Mouse (Mus musculus) CH12.LX (cell line): ENCODE data around the gene Gapt. TPM values are rescaled to one million over a fixed set of nuclear protein-coding genes. Genes with fewer than 3 reads are reported as not detected.

Experiments used
- DNase-seq: peaks from one replicate; pipeline ENCODE4 v3.0.0-alpha.2; 2013; ENCODE audit errors: extremely low read depth
- H3K27ac ChIP-seq: 2 replicates; pipeline ENCODE4 v1.5.1; 2012; ENCODE audit warnings: low read depth, mild to moderate bottlenecking, control low read depth, moderate library complexity; ENCODE audit not compliant: insufficient read depth
- H3K27me3 ChIP-seq: replicated peaks from 2 replicates; pipeline ENCODE3; 2012; ENCODE audit warnings: inconsistent platforms
- H3K36me3 ChIP-seq, 2 experiments: replicated peaks in 1 of 2; 2 replicates each; pipeline versions ENCODE3 to v1.6.1; 2012; ENCODE audit warnings: inconsistent platforms in 1 of 2, low read length in 1 of 2, mild to moderate bottlenecking in 1 of 2, mixed read lengths in 1 of 2, moderate library complexity in 1 of 2; ENCODE audit not compliant: control insufficient read depth in 1 of 2, insufficient read depth in 1 of 2
- H3K4me1 ChIP-seq, 2 experiments: 2 replicates each; pipeline ENCODE4 v1.6.1; 2012; ENCODE audit warnings: inconsistent platforms in 1 of 2, moderate library complexity in 1 of 2; ENCODE audit not compliant: insufficient read depth in 2 of 2, control insufficient read depth in 1 of 2
- H3K4me2 ChIP-seq: 2 replicates; pipeline ENCODE4 v1.6.1; 2012; ENCODE audit warnings: low read depth, mild to moderate bottlenecking, control low read depth; ENCODE audit not compliant: poor library complexity, insufficient read depth, severe bottlenecking
- H3K4me3 ChIP-seq, 3 experiments: fragments of 150-350 bp in 1 of 3; sonication (generic) in 1 of 3; replicated peaks in 1 of 3; 2 replicates each; pipeline versions ENCODE3 to v1.5.1; 2011 to 2012; ENCODE audit warnings: low read depth in 2 of 3, low read length in 2 of 3, mild to moderate bottlenecking in 2 of 3, moderate library complexity in 2 of 3, control low read depth in 1 of 3, improper control_type of control experiment in 1 of 3, inconsistent platforms in 1 of 3, mixed read lengths in 1 of 3; ENCODE audit not compliant: poor library complexity in 1 of 3
- H3K79me2 ChIP-seq: replicated peaks from 2 replicates; pipeline ENCODE4 v1.6.1; 2012; ENCODE audit warnings: mild to moderate bottlenecking, moderate library complexity; ENCODE audit not compliant: control insufficient read depth, poor library complexity, insufficient read depth, severe bottlenecking; ENCODE audit errors: extremely low read depth
- H3K9ac ChIP-seq: 2 replicates; pipeline ENCODE4 v1.6.1; 2012; ENCODE audit warnings: low read depth, mild to moderate bottlenecking, control low read depth, moderate library complexity; ENCODE audit not compliant: insufficient read depth
- H3K9me3 ChIP-seq: replicated peaks from 2 replicates; pipeline ENCODE3; 2012; ENCODE audit warnings: low read length, inconsistent platforms, mixed read lengths
- BHLHE40 ChIP-seq: IDR thresholded peaks from 2 replicates; pipeline ENCODE4 v1.6.1; 2011; ENCODE audit warnings: mild to moderate bottlenecking, low read depth, low read length, improper control_type of control experiment
- CHD2 ChIP-seq: IDR thresholded peaks from 2 replicates; pipeline ENCODE4 v1.6.1; 2011; ENCODE audit warnings: low read length, improper control_type of control experiment
- CTCF ChIP-seq, 2 experiments: IDR thresholded peaks in 1 of 2; conservative IDR thresholded peaks in 1 of 2; 2 replicates each; pipeline ENCODE4 v1.5.1; 2011 to 2012; ENCODE audit warnings: low read depth in 2 of 2, low read length in 2 of 2, improper control_type of control experiment in 1 of 2, inconsistent platforms in 1 of 2, mild to moderate bottlenecking in 1 of 2, moderate library complexity in 1 of 2
- E2F4 ChIP-seq: IDR thresholded peaks from 2 replicates; pipeline ENCODE4 v1.6.1; 2011; ENCODE audit warnings: low read depth, low read length, improper control_type of control experiment; ENCODE audit not compliant: insufficient replicate concordance
- ELF1 ChIP-seq: IDR thresholded peaks from 2 replicates; pipeline ENCODE4 v1.6.1; 2014; ENCODE audit warnings: low read depth, mild to moderate bottlenecking, inconsistent platforms, low read length, improper control_type of control experiment
- EP300 ChIP-seq: IDR thresholded peaks from 2 replicates; pipeline ENCODE4 v1.6.1; 2011; ENCODE audit warnings: low read length, improper control_type of control experiment
- MAFK ChIP-seq: IDR thresholded peaks from 2 replicates; pipeline ENCODE4 v1.6.1; 2011; ENCODE audit warnings: low read length, improper control_type of control experiment; ENCODE audit not compliant: insufficient replicate concordance
- MXI1 ChIP-seq: IDR thresholded peaks from 2 replicates; pipeline ENCODE4 v1.6.1; 2011; ENCODE audit warnings: mild to moderate bottlenecking, low read depth, low read length, improper control_type of control experiment
- NELFE ChIP-seq: IDR thresholded peaks from 2 replicates; pipeline ENCODE4 v1.6.1; 2011; ENCODE audit warnings: low read depth, low read length, improper control_type of control experiment
- POLR2AphosphoS2 ChIP-seq: IDR thresholded peaks from 2 replicates; pipeline ENCODE4 v1.6.1; 2011; ENCODE audit warnings: low read depth, low read length, improper control_type of control experiment
- RAD21 ChIP-seq: IDR thresholded peaks from 2 replicates; pipeline ENCODE4 v1.6.1; 2011; ENCODE audit warnings: low read depth, mild to moderate bottlenecking, low read length, improper control_type of control experiment, moderate library complexity
- RCOR1 ChIP-seq: conservative IDR thresholded peaks from 2 replicates; pipeline ENCODE4 v1.6.1; 2012; ENCODE audit warnings: low read depth, mild to moderate bottlenecking, inconsistent platforms, low read length, improper control_type of control experiment
- SIN3A ChIP-seq: IDR thresholded peaks from 2 replicates; pipeline ENCODE4 v1.6.1; 2012; ENCODE audit warnings: low read length, improper control_type of control experiment, inconsistent platforms
- SMC3 ChIP-seq: IDR thresholded peaks from 2 replicates; pipeline ENCODE4 v1.6.1; 2011; ENCODE audit warnings: low read depth, low read length, improper control_type of control experiment
- USF2 ChIP-seq: conservative IDR thresholded peaks from 2 replicates; pipeline ENCODE4 v1.6.1; 2011; ENCODE audit warnings: low read depth, low read length, improper control_type of control experiment
- ZC3H11A ChIP-seq: IDR thresholded peaks from 2 replicates; pipeline ENCODE4 v1.6.1; 2012; ENCODE audit warnings: low read depth, mild to moderate bottlenecking, inconsistent platforms, low read length, improper control_type of control experiment
- ZMIZ1 ChIP-seq: IDR thresholded peaks from 2 replicates; pipeline ENCODE4 v1.6.1; 2012; ENCODE audit warnings: low read depth, mild to moderate bottlenecking, inconsistent platforms, low read length, improper control_type of control experiment
- ZNF384 ChIP-seq: IDR thresholded peaks from 2 replicates; pipeline ENCODE4 v1.6.1; 2012; ENCODE audit warnings: low read depth, low read length, improper control_type of control experiment, inconsistent platforms
- dilution Hi-C: fragments of 300-500 bp; cut with MboI; formaldehyde crosslinking; loops from 2 replicates; pipeline ENCODE4 v1.14.3; 2020; ENCODE audit warnings: low sequenced_read_pairs; ENCODE audit not compliant: extremely low pct_unique_long_range_greater_than_20kb, extremely low pct_ligation_motif_present
- in situ Hi-C: fragments of 300-500 bp; cut with MboI; formaldehyde crosslinking; loops from 3 replicates; pipeline ENCODE4 v1.14.3; 2019; ENCODE audit warnings: low sequenced_read_pairs, low pct_ligation_motif_present, low pct_unique_long_range_greater_than_20kb, mixed read lengths
- polyA plus RNA-seq: library from polyadenylated mRNA; unstranded; fragments of >175 nt; gene quantifications from 2 replicates; pipeline ENCODE4 v1.2.1, GENCODE M21; 2012; ENCODE audit warnings: low read depth; ENCODE audit not compliant: insufficient read length
- total RNA-seq, 2 experiments: library from RNA; depleted of rRNA; stranded (reverse); fragments of 300-350 nt in 1 of 2; fragments of >200 nt in 1 of 2; gene quantifications; 2 replicates each; pipeline ENCODE4 v1.2.3; 2012 to 2014

Gapt gene
- total and polyA plus RNA-seq, 3 experiments = 1.9 to 16.0 (median 4.1) TPM

DNA sequence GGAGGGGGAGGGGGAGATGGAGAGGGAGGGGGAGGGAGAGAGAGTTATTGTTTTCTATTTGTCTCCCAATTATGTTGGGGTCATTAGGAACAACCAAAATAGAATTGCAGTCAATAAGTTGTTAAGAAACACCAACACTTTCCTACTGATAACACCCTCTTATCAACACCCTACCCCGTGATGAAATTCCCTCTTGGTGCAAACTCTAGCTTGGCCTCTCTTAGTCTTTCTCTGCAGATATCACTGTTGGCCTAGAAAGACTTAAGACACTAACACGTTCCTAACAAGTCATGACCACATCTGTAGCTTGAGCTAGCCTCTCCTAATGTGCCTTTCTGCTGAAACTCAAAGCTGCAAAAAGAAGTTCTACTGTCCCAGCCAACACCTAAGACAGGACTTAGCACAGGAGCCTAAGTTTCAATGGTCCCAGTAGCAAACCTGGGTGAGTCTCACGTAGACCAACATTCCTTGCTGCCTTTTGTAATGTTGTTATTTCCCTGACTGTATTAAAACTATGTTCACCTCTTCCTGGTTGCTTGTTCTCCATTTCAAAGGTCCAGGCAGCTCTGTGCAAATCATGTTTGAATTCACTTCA, 11.1 kb upstream of the Gapt start:
- no peaks in the 10 kb centered on the region for H3K36me3 ChIP-seq
- H3K4me2 ChIP-seq = no peak overlapping the region
- TF ChIP-seq MAFK (no peak), ZNF384 (no peak), SMC3 (no peak), RCOR1 (no peak), POLR2AphosphoS2 (no peak), E2F4 (no peak), ZMIZ1 (no peak), ZC3H11A (no peak), RAD21 (no peak), EP300 (no peak), SIN3A (no peak), BHLHE40 (no peak), NELFE (no peak)
- TF ChIP-seq, all 38 proteins: peak for 0
- no peaks in the 10 kb centered on the region for H3K9me3 ChIP-seq
- in situ Hi-C loops (loop anchor here (10.0 kb wide), 2 partner anchors 313 to 1133 kb away; no protein-coding TSS in a partner anchor), dilution Hi-C loops (no loop called here)
- H3K27me3 ChIP-seq = no peaks in the 10 kb centered on the region
- no peak overlapping the region for H3K9ac ChIP-seq
- peaks cover 0 to 14% of the 10 kb centered on the region in 2 experiments; a peak in 1 of 4 replicates for H3K4me1 ChIP-seq
- DNase-seq = no peak
- H3K27ac ChIP-seq = no peak overlapping the region
- no peaks in the 10 kb centered on the region for H3K79me2 ChIP-seq
- no peak overlapping the region for H3K4me3 ChIP-seq

DNA sequence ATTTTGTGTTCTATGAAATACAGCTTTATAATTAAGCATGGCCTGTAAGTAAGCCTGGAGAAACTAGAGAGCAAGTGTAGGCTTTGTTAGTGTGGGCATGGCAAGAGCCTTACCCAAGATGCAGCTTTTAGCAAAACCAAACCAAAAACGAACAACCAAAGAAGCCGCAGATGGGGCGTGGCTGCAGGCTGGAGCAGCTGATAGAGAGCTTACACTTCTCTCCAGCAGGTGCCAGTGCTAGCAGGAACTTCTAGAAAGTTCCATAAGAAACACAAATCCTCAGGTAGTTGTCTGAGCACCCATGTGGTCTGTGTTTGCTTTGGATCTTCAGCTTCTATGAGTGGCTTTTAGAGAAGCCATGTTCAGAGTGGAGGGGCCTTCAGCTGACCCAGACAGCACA, 9.5 kb upstream of the Gapt start:
- Histone ChIP-seq H3K9me3 (no peaks in the 10 kb centered on the region), H3K27ac (no peak overlapping the region), H3K4me3 (no peak overlapping the region), H3K27me3 (no peaks in the 10 kb centered on the region), H3K79me2 (no peaks in the 10 kb centered on the region), H3K4me2 (no peak overlapping the region), H3K36me3 (no peaks in the 10 kb centered on the region), H3K9ac (no peak overlapping the region), H3K4me1 (peaks cover 0 to 16% of the 10 kb centered on the region in 2 experiments; a peak in 1 of 4 replicates)
- dilution Hi-C loops = no loop called here
- no peak for TF ChIP-seq MXI1
- TF ChIP-seq CTCF (conservative IDR thresholded peaks at IDR 0.05 in 1 of 2, IDR thresholded peaks at IDR 0.05 in 1 of 2; ENCODE audit: low read depth in 2 of 2, low read length in 2 of 2) = no peak
- no peak for TF ChIP-seq ZMIZ1
- TF ChIP-seq ELF1 = no peak
- TF ChIP-seq RCOR1 = no peak
- no peak for TF ChIP-seq CHD2
- TF ChIP-seq USF2 = no peak
- DNase-seq = no peak
- in situ Hi-C loops = loop anchor here (10.0 kb wide), 2 partner anchors 312 to 1132 kb away; no protein-coding TSS in a partner anchor
